Mouse (Mus musculus): ENCODE data around the gene Smpd1.

- TF ChIP-seq GATA1 (IDR thresholded peaks at IDR 0.05; ENCODE audit: borderline replicate concordance, low read length) (no peak), FLI1 (IDR thresholded peaks at IDR 0.05; ENCODE audit: low read length) (no peak)
Measured at GRCm38 (mm10) chr7:105556406-105556805, 2.2 kb downstream of the Smpd1 start.
